Mouse (Mus musculus) heart, embryonic 12.5 days (tissue): ENCODE results near the gene Alg14. TPM values are rescaled to one million over a fixed set of nuclear protein-coding genes. Genes with fewer than 3 reads are reported as not detected.

Source experiments
- ATAC-seq: fragments of 200-750 bp; cut with Nextera tagmentation; 2 replicates; pipeline ENCODE4 v1.8.0; 2017; ENCODE audit warnings: moderate TSS enrichment, moderate library complexity; ENCODE audit not compliant: insufficient number of reproducible peaks, low FRiP score
- H3K27ac ChIP-seq: fragments of 300-500 bp; sonication (generic); 2 replicates; pipeline ENCODE4 v1.5.1; 2016; ENCODE audit warnings: mild to moderate bottlenecking, moderate library complexity; ENCODE audit not compliant: poor library complexity, severe bottlenecking
- H3K27me3 ChIP-seq: fragments of 300-500 bp; sonication (generic); replicated peaks from 2 replicates; pipeline ENCODE4 v1.6.1; 2016; ENCODE audit warnings: mild to moderate bottlenecking, moderate library complexity
- H3K36me3 ChIP-seq: fragments of 300-500 bp; sonication (generic); 2 replicates; pipeline ENCODE4 v1.6.1; 2016; ENCODE audit warnings: mild to moderate bottlenecking, moderate library complexity
- H3K4me1 ChIP-seq: fragments of 300-500 bp; sonication (generic); replicated peaks from 2 replicates; pipeline ENCODE4 v1.6.1; 2016; ENCODE audit warnings: mild to moderate bottlenecking
- H3K4me2 ChIP-seq: fragments of 300-500 bp; sonication (generic); 2 replicates; pipeline ENCODE4 v1.6.1; 2016; ENCODE audit warnings: mild to moderate bottlenecking, moderate library complexity
- H3K4me3 ChIP-seq: fragments of 300-500 bp; sonication (generic); 2 replicates; pipeline ENCODE4 v1.5.1; 2016; ENCODE audit warnings: mild to moderate bottlenecking
- H3K9ac ChIP-seq: fragments of 300-500 bp; sonication (generic); 2 replicates; pipeline ENCODE4 v1.6.1; 2016; ENCODE audit warnings: mild to moderate bottlenecking, moderate library complexity
- H3K9me3 ChIP-seq: fragments of 300-500 bp; sonication (generic); replicated peaks from 2 replicates; pipeline ENCODE4 v1.6.1; 2016; ENCODE audit warnings: mild to moderate bottlenecking, moderate library complexity
- WGBS: fragments of 180-500 bp; shearing (Covaris S2); methylation state at CpG from one replicate; pipeline ENCODE4 v1.1.7; 2016; 5-methylcytosine and 5-hydroxymethylcytosine counted together
- polyA plus RNA-seq: library from polyadenylated mRNA; unstranded; fragments of >200 nt; fragmentation: Nextera tagmentation; extraction: Ambion mirVana; gene quantifications from 2 replicates; pipeline ENCODE4 v1.2.1, GENCODE M21; 2016

Alg14 gene
- polyA plus RNA-seq, 1 experiment from 2014 or later = 36.4 TPM

DNA sequence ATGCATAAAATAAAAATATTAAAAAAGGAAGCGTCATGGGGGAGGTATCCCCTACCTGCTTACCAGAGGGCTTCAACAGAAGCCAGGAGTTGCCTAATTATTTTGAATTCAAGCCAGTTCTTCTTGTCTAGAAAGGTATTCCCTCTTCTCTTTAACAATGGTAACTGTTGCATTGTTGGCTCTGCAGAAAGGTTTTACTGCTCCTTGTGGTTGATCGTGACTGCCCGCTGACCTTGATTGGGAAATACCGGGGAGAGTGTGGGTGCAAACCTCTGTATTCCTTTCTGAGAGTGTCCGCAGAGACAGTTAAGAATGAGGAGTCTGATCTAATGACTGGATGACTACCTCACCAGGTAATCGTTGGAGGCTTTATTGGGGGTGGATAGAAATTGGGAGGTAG, 59.7 kb downstream of the Alg14 start:
- WGBS = 90% methylated on average over 6 of the region's 6 CpGs
- no peak overlapping the region for H3K9ac ChIP-seq

DNA sequence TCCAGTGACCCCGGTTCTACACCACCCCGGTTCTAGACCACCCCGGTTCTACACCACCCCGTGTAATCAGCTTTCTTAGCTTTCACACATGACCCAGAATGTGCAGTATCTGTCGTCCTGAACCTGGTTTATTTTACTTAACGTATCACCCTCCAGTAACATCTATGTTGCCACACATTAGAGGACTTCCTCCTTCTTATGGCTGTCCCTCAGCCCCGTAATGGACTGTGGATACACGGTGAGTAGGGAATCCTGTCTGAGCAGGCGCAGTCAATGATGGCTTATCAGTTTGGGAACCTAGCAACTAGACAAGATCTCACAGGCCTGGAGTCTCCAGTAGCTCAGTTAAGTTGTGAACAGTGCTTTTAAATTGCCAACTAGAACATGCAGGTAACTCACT, 62.7 kb downstream of the Alg14 start:
- no peak for ATAC-seq
- WGBS = 66% methylated on average over 9 of the region's 9 CpGs
- peaks cover 16% of the 10 kb centered on the region for H3K4me1 ChIP-seq

More for the DNA sequence above, 59.7 kb downstream of the Alg14 start:
- H3K27ac ChIP-seq = no peak overlapping the region
- ATAC-seq = no peak
- H3K4me3 ChIP-seq = no peak overlapping the region
- H3K4me1 ChIP-seq = peaks cover 19% of the 10 kb centered on the region
- no peak overlapping the region for H3K4me2 ChIP-seq
- 0 out of 2 replicates have a peak, but pooled peaks cover 6% of the 10 kb centered on the region for H3K36me3 ChIP-seq
- H3K27me3 ChIP-seq = no peaks in the 10 kb centered on the region
- no peaks in the 10 kb centered on the region for H3K9me3 ChIP-seq

DNA sequence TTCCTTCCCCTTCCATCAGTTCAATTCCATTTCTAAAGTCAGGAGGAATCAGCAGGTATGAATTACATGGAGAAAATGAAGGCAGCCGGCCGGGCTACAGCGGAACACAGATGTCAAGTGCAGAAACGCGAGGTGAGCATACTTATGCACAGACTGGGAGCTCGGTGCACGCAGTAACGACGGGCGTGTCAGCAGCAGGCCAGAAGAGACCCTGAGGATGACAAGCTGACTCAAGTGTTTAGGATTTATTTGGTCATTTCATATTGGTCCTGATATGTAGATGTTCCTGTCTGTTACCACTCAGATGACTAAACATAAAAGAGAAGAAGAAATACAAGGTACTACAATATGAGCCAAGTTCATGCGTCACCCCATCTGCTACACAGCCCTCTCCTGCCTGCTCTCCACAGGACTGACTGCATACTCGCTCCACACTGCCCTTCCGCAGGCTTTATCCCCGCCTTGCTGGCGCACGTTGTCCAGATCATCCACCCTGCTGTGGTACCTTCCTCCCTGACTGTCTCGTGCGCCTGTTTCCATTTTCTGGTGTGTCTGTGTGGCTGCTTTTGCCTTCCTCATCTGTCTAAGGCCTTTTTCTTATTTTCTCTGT, 63.4 kb downstream of the Alg14 start:
- H3K4me1 ChIP-seq = peaks cover 11% of the 10 kb centered on the region
- WGBS = 85% methylated on average over 18 of the region's 18 CpGs

More for the DNA sequence above, 62.7 kb downstream of the Alg14 start:
- Histone ChIP-seq H3K9me3 (no peaks in the 10 kb centered on the region), H3K27me3 (no peaks in the 10 kb centered on the region), H3K9ac (no peak overlapping the region), H3K4me3 (no peak overlapping the region), H3K36me3 (0 out of 2 replicates have a peak, but pooled peaks cover 6% of the 10 kb centered on the region), H3K27ac (no peak overlapping the region), H3K4me2 (no peak overlapping the region)

DNA sequence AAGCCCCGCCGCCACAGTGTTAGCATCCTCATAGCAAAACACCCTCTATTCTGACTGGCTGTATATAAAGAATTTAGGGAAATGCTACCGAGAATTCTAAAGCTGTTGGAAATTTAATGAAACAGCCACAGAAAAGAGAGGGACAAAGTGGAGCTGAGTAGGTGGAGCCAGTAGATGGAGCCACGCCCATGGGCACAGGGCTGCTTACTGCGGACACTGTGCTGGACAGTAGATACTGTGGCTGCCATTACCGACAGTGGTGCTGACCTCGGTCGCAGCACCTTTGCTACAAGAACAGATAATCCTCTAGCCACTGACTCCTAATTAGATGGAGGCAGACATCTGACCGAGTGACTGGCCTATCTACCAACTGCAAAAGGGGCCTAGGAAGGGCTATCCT, 64.0 kb downstream of the Alg14 start:
- H3K4me1 ChIP-seq = peaks cover 10% of the 10 kb centered on the region; the same call in 1 of the 2 replicates
- WGBS = 81% methylated on average over 9 of the region's 9 CpGs
- no peak overlapping the region for H3K4me3 ChIP-seq

More for the DNA sequence above, 63.4 kb downstream of the Alg14 start:
- Histone ChIP-seq H3K27me3 (no peaks in the 10 kb centered on the region), H3K9ac (no peak overlapping the region), H3K9me3 (no peaks in the 10 kb centered on the region), H3K36me3 (0 out of 2 replicates have a peak, but pooled peaks cover 6% of the 10 kb centered on the region), H3K4me3 (no peak overlapping the region), H3K4me2 (no peak overlapping the region), H3K27ac (no peak overlapping the region)
- no peak for ATAC-seq

DNA sequence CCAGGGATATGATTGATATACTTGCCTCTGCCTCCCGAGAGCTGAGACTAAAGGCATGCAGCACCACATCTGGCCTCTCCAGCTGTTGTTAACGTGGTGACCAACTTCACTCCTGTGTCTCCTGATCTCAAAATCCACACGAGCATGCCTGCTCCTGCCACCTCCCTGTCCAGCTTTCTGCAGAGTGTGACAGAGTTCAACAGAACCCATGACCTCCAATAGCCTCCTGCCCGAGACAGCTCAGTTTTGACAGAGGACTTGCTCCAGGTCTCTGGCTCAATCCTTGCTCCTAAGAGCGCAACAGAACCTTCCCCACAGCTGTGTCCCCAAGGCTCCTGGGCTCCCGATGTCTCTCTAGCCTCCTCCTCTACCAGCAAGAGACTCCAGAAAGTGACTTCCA, 64.5 kb downstream of the Alg14 start:
- no peaks in the 10 kb centered on the region for H3K9me3 ChIP-seq
- H3K27me3 ChIP-seq = no peaks in the 10 kb centered on the region
- WGBS = 75% methylated on average over 6 of the region's 6 CpGs
- H3K9ac ChIP-seq = no peak overlapping the region
- H3K4me1 ChIP-seq = peaks cover 10% of the 10 kb centered on the region; the same call in 1 of the 2 replicates
- H3K4me3 ChIP-seq = no peak overlapping the region
- H3K36me3 ChIP-seq = 0 out of 2 replicates have a peak, but pooled peaks cover 6% of the 10 kb centered on the region
- ATAC-seq = no peak
- H3K27ac ChIP-seq = no peak overlapping the region
- no peak overlapping the region for H3K4me2 ChIP-seq

More for the DNA sequence above, 64.0 kb downstream of the Alg14 start:
- Histone ChIP-seq H3K36me3 (0 out of 2 replicates have a peak, but pooled peaks cover 6% of the 10 kb centered on the region), H3K9me3 (no peaks in the 10 kb centered on the region), H3K9ac (no peak overlapping the region), H3K4me2 (no peak overlapping the region), H3K27me3 (no peaks in the 10 kb centered on the region), H3K27ac (no peak overlapping the region)
- no peak for ATAC-seq

DNA sequence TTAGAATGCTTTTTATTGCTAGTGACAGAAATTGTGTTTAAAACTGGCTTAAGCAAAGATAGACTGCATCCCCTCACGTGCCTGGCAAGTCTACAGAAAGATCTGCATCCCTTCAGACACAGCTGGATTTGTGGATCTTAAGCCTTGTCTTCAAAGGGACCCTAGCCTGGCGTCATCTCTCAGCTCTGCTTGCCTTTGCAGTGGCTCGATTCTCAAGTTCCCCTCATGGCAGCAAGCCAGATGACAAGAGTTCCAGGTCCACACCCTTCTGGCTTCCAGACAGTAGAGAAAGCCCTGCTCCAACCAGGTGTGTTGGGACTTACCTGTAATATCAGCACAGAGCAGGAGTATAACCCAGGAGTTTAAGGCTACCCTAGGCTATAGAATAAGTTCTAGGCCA, 65.5 kb downstream of the Alg14 start:
- Histone ChIP-seq H3K27me3 (no peaks in the 10 kb centered on the region), H3K9me3 (no peaks in the 10 kb centered on the region), H3K27ac (no peak overlapping the region), H3K9ac (no peak overlapping the region), H3K4me3 (no peak overlapping the region), H3K36me3 (0 out of 2 replicates have a peak, but pooled peaks cover 6% of the 10 kb centered on the region), H3K4me1 (peaks cover 10% of the 10 kb centered on the region; the same call in 1 of the 2 replicates), H3K4me2 (no peak overlapping the region)
- WGBS = 58% methylated on average over 3 of the region's 3 CpGs
- no peak for ATAC-seq

DNA sequence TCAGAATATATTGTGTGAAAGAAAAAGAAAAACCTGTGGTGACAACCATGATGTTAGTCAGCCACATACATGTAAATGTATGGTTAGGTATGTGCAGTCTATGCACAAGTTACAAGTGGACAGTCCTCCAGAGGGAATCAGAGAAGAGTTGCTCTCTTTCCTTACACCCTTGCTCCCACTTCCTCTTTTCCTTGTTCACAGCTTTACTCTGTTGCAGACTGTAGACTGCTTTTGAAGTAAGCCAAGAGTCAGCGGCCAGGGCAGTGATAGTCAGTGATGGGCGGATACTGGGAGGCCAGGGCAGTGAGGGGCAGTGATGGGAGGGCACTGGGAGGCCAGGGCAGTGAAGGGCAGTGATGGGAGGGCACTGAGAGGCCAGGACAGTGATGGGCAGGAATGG, 66.7 kb downstream of the Alg14 start:
- no peaks in the 10 kb centered on the region for H3K27me3 ChIP-seq

DNA sequence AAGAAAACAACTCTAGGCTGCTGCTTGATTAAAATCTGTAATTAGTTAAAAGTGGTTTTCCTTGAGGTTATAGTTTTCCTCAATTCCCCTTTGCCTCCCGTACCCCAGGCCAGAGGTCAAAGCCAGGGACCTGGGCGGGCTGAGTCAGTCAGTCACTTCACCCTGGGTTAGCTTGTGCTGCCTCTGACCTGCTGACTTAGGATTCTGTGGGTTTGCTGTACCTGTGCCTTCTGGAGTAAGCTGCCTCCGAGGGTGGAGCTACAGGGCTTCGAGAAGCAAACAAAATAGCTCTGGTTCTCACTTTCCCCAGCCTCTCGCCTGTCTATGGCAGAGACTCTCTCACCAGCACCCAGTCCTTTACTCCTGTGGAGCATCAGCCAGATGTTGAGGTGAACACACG, 67.3 kb downstream of the Alg14 start:
- Histone ChIP-seq H3K4me1 (peaks cover 10% of the 10 kb centered on the region; the same call in 1 of the 2 replicates), H3K4me2 (no peak overlapping the region), H3K9ac (no peak overlapping the region), H3K27ac (no peak overlapping the region), H3K36me3 (0 out of 2 replicates have a peak, but pooled peaks cover 6% of the 10 kb centered on the region), H3K4me3 (no peak overlapping the region), H3K27me3 (no peaks in the 10 kb centered on the region), H3K9me3 (no peaks in the 10 kb centered on the region)
- no peak for ATAC-seq
- 80% methylated on average over 6 of the region's 6 CpGs for WGBS

More for the DNA sequence above, 66.7 kb downstream of the Alg14 start:
- Histone ChIP-seq H3K9ac (no peak overlapping the region), H3K4me1 (peaks cover 10% of the 10 kb centered on the region; the same call in 1 of the 2 replicates), H3K9me3 (no peaks in the 10 kb centered on the region), H3K4me3 (no peak overlapping the region), H3K36me3 (0 out of 2 replicates have a peak, but pooled peaks cover 6% of the 10 kb centered on the region), H3K27ac (no peak overlapping the region), H3K4me2 (no peak overlapping the region)
- ATAC-seq = no peak
- 45% methylated on average over 2 of the region's 2 CpGs for WGBS

DNA sequence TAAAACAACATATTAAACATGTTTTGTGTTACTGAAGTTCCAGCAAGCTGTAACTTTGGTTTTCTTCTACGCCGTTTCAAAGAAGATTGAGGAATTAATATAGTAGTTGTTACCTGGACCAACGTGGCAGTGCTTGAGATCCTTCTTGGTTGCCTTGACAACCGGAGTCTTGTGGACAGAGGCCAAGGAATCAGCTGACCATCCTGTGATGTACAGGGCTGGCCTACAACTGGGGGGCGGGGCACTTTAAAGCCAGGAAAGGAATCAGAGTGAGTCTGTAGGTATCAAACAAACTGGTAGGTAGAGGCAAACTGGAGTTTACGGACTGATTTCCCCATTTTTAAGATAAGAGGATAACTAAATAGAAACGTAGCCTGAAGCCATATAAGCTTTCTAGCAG, 67.7 kb downstream of the Alg14 start:
- no peak for ATAC-seq
- Histone ChIP-seq H3K27me3 (no peaks in the 10 kb centered on the region), H3K27ac (no peak overlapping the region), H3K4me2 (no peak overlapping the region), H3K4me3 (no peak overlapping the region), H3K9me3 (no peaks in the 10 kb centered on the region), H3K36me3 (0 out of 2 replicates have a peak, but pooled peaks cover 6% of the 10 kb centered on the region), H3K4me1 (peaks cover 8% of the 10 kb centered on the region; the same call in 1 of the 2 replicates), H3K9ac (no peak overlapping the region)
- WGBS = 82% methylated on average over 7 of the region's 7 CpGs

DNA sequence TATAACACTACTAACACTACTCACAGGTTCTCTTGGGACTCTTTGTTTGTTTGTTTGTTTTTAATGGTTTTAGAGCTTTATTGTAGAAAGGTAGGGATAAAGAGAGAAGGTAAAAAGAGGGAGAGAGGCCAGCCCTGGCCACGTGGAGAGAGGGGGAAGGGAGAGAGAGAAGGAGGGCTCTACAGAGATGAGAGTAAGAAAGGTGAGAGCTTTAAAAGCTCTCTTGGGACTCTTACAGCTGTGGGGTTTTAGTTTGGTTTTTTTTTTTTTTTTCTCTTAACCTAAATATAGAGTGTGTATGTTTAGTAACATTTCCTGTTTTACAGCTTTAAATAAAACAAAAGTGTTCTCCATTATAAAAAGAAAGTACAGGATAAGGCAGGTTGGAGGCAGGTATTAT, 70.4 kb downstream of the Alg14 start:
- Histone ChIP-seq H3K27ac (no peak overlapping the region), H3K9me3 (no peaks in the 10 kb centered on the region), H3K4me1 (peaks cover 11% of the 10 kb centered on the region; the same call in 1 of the 2 replicates), H3K4me2 (no peak overlapping the region), H3K27me3 (no peaks in the 10 kb centered on the region), H3K4me3 (no peak overlapping the region), H3K36me3 (no peaks in the 10 kb centered on the region), H3K9ac (no peak overlapping the region)
- no peak for ATAC-seq
- 49% methylated on average over 1 of the region's 1 CpGs for WGBS

DNA sequence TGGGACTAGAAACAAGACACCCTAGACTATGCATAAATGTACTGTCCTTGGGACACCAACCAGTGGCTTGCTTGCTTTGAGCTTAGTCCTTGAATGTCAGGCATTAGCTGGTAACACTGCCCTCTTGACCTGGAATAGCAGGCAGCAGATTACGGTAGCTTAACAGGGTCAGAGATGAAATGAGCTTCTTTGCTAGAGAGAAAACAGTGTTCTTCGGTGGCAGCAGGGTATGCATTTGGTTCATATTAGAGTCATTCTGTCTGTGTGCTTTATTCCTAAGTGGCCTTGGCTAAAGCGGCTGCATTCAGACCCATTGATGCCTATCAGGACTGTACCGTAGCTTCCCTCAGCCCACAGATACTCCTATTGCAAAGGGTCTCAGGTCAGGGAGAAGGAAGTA, 72.8 kb downstream of the Alg14 start:
- 62% methylated on average over 4 of the region's 4 CpGs for WGBS
- no peak overlapping the region for H3K4me3 ChIP-seq
- H3K4me1 ChIP-seq = peaks cover 4% of the 10 kb centered on the region; the same call in 1 of the 2 replicates
- no peaks in the 10 kb centered on the region for H3K36me3 ChIP-seq
- ATAC-seq = no peak
- no peak overlapping the region for H3K9ac ChIP-seq
- H3K27ac ChIP-seq = no peak overlapping the region
- H3K27me3 ChIP-seq = no peaks in the 10 kb centered on the region
- H3K9me3 ChIP-seq = no peaks in the 10 kb centered on the region
- no peak overlapping the region for H3K4me2 ChIP-seq
